Mouse (Mus musculus) T-helper 17 cell (primary cell): ENCODE results near the gene Zfp11.
"Not testable (repeated sequence)": the region's sequence is repeated elsewhere in the genome, so short reads cannot be mapped to it uniquely, and the experiment has no call there.

Experiments used
- in situ Hi-C, 2 experiments: fragments of 300-600 bp; cut with MboI, MseI; formaldehyde crosslinking; loops; 1 replicate in 1 of 2; 2 replicates in 1 of 2; pipeline ENCODE4 v1.15.1; 2025; ENCODE audit warnings: high pct_unique_total_duplicates in 2 of 2

The Zfp11 gene

GRCm38 (mm10) chr5:129620600-129620999 lies 49.3 kb downstream of the Zfp11 start:
- in situ Hi-C loops = not testable (repeated sequence)

GRCm38 (mm10) chr5:129611060-129611459 lies 58.8 kb downstream of the Zfp11 start:
- in situ Hi-C loops = no loop called here

GRCm38 (mm10) chr5:129607476-129607875 lies 62.4 kb downstream of the Zfp11 start:
- in situ Hi-C loops = loop anchor here in 1 of 2 experiments (10.0 kb wide), 1 partner anchor 257 kb away; no protein-coding TSS in a partner anchor
